Mouse (Mus musculus) erythroblast, embryonic 14.5 days (primary cell): ENCODE data around the gene Olfr1231.

Source experiments
- GATA1 ChIP-seq: IDR thresholded peaks from 2 replicates; pipeline ENCODE4 v1.6.1; 2012; ENCODE audit warnings: low read length, inconsistent platforms, mixed read lengths
- TAL1 ChIP-seq: IDR thresholded peaks from 3 replicates; pipeline ENCODE4 v1.6.1; 2012; ENCODE audit warnings: low read length, inconsistent platforms, mixed read lengths

DNA sequence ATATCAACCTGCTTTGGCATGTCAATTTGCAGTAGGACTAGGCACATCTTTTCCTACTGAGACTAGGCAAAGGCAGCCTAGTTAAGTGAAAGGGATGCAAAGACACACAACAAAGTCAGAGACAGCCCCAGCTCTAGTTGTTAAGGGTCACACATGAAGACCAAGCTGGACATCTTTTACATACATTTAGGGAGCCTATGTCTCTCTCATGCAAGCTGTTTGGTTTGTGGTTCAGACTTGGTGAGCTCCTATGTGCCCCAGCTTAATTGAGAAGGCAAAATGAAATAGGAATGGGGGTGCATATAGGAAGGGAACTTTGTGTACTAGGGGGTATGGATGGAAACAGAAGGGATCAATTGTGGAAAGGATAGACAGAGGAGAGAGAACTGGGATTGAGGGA is 52.9 kb downstream of the Olfr1231 start, which contains the start of gene Olfr1228:
- no peak for TF ChIP-seq GATA1
- TF ChIP-seq TAL1: no peak
